Mouse (Mus musculus) lung, adult 2 months (tissue): ENCODE results near the gene Ppa1.

Experiments
- CTCF ChIP-seq: fragments of 200-500 bp; IDR thresholded peaks from 2 replicates; pipeline ENCODE4 v1.5.1; 2011; ENCODE audit warnings: mild to moderate bottlenecking, low read length, control low read depth; ENCODE audit not compliant: insufficient read depth
- POLR2A ChIP-seq: fragments of 200-500 bp; IDR thresholded peaks from 2 replicates; pipeline ENCODE4 v1.6.1; 2011; ENCODE audit warnings: low read depth, mild to moderate bottlenecking, control low read depth, low read length, borderline replicate concordance; ENCODE audit errors: extremely low read depth

- no peak for TF ChIP-seq CTCF
- TF ChIP-seq POLR2A, result no peak
Measured at GRCm38 (mm10) chr10:61697028-61697427, 48.7 kb downstream of the Ppa1 start.
